Mouse (Mus musculus): ENCODE data around the gene Stam2. TPM values are rescaled to one million over a fixed set of nuclear protein-coding genes. Genes with fewer than 3 reads are reported as not detected.

Gene Stam2
- polyA plus RNA-seq, 1 experiment from 2014 or later: 9.9 TPM

DNA sequence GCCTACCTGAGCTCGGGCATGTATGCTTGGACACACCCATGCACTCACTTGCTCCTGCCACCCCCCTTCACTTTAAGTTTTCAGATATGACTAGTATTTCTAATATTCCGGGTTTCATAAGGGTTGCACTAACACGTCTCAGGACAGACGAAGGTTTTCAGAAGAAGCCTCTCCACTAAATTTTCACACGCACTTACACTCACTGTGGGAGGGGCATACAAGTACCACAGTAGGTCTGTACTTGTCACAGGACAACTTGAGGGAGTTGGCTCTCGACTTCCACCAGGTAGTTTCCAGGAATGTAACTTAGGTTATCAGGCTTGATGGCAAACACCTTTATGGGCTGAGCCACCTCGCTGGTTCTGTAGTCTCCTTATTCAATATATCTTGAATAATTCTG, 8.4 kb downstream of the Stam2 start:
- no peak overlapping the region for H3K9ac ChIP-seq (replicated peaks)
- no peaks in the 10 kb centered on the region for H3K27me3 ChIP-seq (ENCODE audit: insufficient read depth, low read length)
- WGBS (ENCODE audit: insufficient replicate concordance): 80% methylated on average over 7 of the region's 7 CpGs
- H3K4me3 ChIP-seq (ENCODE audit: low read depth, low read length): no peak overlapping the region
- no peaks in the 10 kb centered on the region for H3K36me3 ChIP-seq (replicated peaks; ENCODE audit: insufficient read depth, low read length)
- ATAC-seq: no peak
- H3K4me2 ChIP-seq (ENCODE audit: low read depth, low read length): no peak overlapping the region
- no peak for DNase-seq
- TF ChIP-seq CTCF (IDR thresholded peaks at IDR 0.05; ENCODE audit: low read depth) (no peak), EP300 (IDR thresholded peaks at IDR 0.05; ENCODE audit: low read depth) (no peak)
- H3K27ac ChIP-seq (ENCODE audit: low read depth): no peak overlapping the region
- H3K9me3 ChIP-seq (ENCODE audit: low read length): no peaks in the 10 kb centered on the region
- H3K4me1 ChIP-seq (ENCODE audit: insufficient read depth): no peaks in the 10 kb centered on the region

DNA sequence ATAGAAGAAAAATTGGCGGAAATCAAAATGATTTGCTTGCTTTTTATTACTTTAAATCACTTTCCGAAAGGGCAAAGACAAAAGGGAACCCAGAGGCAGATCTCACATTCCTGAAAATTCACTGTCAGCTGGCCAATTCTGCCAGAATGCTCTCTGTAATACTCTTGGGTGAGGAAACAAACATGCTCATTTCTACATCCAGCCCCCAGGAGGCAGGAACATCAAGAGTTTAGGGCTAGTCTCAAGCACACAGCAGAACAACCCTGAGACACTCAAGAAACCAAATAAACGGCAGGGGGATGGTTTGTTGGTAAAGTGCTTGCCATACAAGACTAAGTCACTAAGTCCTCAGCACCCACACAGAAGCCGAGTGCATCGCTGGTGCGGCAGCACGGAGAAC, 9.5 kb downstream of the Stam2 start:
- Histone ChIP-seq H3K9me3 (ENCODE audit: low read length) (no peaks in the 10 kb centered on the region), H3K4me2 (ENCODE audit: low read depth, low read length) (no peak overlapping the region), H3K27ac (ENCODE audit: low read depth) (no peak overlapping the region), H3K4me1 (ENCODE audit: insufficient read depth) (no peaks in the 10 kb centered on the region), H3K36me3 (replicated peaks; ENCODE audit: insufficient read depth, low read length) (no peaks in the 10 kb centered on the region), H3K9ac (replicated peaks) (no peak overlapping the region), H3K4me3 (ENCODE audit: low read depth, low read length) (no peak overlapping the region), H3K27me3 (ENCODE audit: insufficient read depth, low read length) (no peaks in the 10 kb centered on the region)
- WGBS (ENCODE audit: insufficient replicate concordance): 84% methylated on average over 7 of the region's 7 CpGs
- TF ChIP-seq EP300 (IDR thresholded peaks at IDR 0.05; ENCODE audit: low read depth): no peak
- TF ChIP-seq CTCF (IDR thresholded peaks at IDR 0.05; ENCODE audit: low read depth): no peak
- ATAC-seq (no peak), DNase-seq (no peak)

DNA sequence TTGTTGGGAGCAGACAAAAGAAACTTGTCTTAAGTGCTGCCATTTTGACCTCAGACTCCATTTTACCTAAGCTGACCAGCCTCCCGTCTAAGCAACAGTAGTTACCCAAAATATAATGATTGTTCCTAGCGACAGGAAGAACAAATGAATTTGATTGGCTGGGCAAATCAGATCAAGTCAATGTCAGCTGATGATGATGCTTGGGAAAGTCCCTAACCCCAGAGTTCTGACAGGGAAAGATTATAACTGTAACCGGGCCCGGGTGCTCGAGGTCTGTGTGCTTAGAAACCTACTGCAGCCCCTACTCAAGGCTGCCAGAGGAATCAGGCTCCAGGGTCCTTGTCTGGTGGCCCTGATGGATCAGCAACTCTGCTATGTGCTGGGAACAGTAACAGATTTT, 10.1 kb downstream of the Stam2 start:
- ATAC-seq: no peak
- 86% methylated on average over 5 of the region's 5 CpGs for WGBS (ENCODE audit: insufficient replicate concordance)
- H3K4me1 ChIP-seq (ENCODE audit: insufficient read depth): no peaks in the 10 kb centered on the region

DNA sequence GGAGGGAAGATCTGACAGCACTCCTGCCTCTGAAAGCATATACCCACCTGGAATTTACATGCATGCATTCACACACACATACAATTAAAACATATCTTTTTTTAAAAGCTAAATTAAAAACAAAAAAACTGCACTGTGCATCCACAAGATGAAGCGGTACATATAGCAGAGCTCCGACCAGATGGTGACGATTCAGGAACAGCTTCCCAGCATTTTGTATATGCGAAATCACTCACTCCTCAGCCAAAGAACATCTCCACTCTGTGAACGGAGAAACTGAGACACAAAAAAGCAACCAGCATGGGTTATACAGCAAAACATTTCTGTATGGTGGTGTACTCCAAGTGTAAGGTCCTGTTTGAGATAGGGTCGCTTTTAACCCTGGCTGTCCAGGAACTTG, 11.2 kb downstream of the Stam2 start:
- Histone ChIP-seq H3K27me3 (ENCODE audit: insufficient read depth, low read length) (no peaks in the 10 kb centered on the region), H3K4me2 (ENCODE audit: low read depth, low read length) (no peak overlapping the region), H3K4me1 (ENCODE audit: insufficient read depth) (no peaks in the 10 kb centered on the region), H3K4me3 (ENCODE audit: low read depth, low read length) (no peak overlapping the region), H3K27ac (ENCODE audit: low read depth) (no peak overlapping the region), H3K9ac (replicated peaks) (no peak overlapping the region), H3K9me3 (ENCODE audit: low read length) (no peaks in the 10 kb centered on the region), H3K36me3 (replicated peaks; ENCODE audit: insufficient read depth, low read length) (no peaks in the 10 kb centered on the region)
- WGBS (ENCODE audit: insufficient replicate concordance): 85% methylated on average over 6 of the region's 6 CpGs
- TF ChIP-seq EP300 (IDR thresholded peaks at IDR 0.05; ENCODE audit: low read depth): no peak
- TF ChIP-seq CTCF (IDR thresholded peaks at IDR 0.05; ENCODE audit: low read depth): no peak
- ATAC-seq (no peak), DNase-seq (no peak)

More for the DNA sequence above, 10.1 kb downstream of the Stam2 start:
- no peak overlapping the region for H3K9ac ChIP-seq (replicated peaks)
- H3K4me3 ChIP-seq (ENCODE audit: low read depth, low read length): no peak overlapping the region
- no peaks in the 10 kb centered on the region for H3K36me3 ChIP-seq (replicated peaks; ENCODE audit: insufficient read depth, low read length)
- DNase-seq: no peak
- no peak for TF ChIP-seq CTCF (IDR thresholded peaks at IDR 0.05; ENCODE audit: low read depth)
- TF ChIP-seq EP300 (IDR thresholded peaks at IDR 0.05; ENCODE audit: low read depth): no peak
- H3K27me3 ChIP-seq (ENCODE audit: insufficient read depth, low read length): no peaks in the 10 kb centered on the region
- no peak overlapping the region for H3K27ac ChIP-seq (ENCODE audit: low read depth)
- no peaks in the 10 kb centered on the region for H3K9me3 ChIP-seq (ENCODE audit: low read length)
- H3K4me2 ChIP-seq (ENCODE audit: low read depth, low read length): no peak overlapping the region

DNA sequence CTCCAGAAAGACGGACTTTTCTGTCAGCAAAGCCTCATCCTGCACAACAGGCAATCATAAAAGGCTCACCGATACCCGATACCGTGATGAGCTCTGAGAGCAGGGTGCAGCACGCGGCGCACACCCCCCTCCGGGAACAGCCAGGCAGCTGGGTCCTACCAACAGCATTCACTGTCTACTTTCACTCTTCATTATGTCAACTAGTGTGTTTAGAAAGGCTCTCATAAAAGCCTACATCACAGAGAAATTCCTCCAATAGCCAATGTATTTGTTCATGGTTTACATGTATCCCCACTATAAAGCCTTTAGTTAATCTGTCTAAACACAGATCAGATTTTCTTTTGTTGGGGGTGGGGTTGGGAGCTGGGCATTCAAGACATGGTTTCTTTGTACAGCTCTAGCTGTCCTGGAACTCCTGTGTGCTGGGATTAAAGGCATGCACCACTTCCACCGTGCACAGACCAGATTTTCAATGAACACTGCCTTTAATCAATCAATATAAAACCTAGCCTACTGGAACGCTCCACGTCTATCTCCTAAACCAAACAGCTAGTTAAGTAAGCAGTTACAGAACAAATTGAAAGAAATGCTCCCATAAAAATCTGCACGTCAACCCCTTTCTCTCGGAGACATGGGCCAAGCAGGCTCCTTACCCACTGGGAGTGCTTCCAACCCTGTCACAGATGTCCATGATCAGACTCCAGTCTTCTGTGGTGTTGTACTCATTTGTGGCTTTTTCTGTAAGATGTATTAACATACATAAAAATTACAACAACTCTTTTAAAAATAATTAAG, 21.7 kb downstream of the Stam2 start:
- no peak for TF ChIP-seq CTCF (IDR thresholded peaks at IDR 0.05; ENCODE audit: low read depth)
- TF ChIP-seq EP300 (IDR thresholded peaks at IDR 0.05; ENCODE audit: low read depth): no peak
- DNase-seq (no peak), ATAC-seq (no peak)
- no peak overlapping the region for H3K27ac ChIP-seq (ENCODE audit: low read depth)
- H3K9me3 ChIP-seq (ENCODE audit: low read length): no peaks in the 10 kb centered on the region
- 0 out of 2 replicates have a peak, but pooled peaks cover 4% of the 10 kb centered on the region for H3K36me3 ChIP-seq (replicated peaks; ENCODE audit: insufficient read depth, low read length)
- H3K9ac ChIP-seq (replicated peaks): no peak overlapping the region
- no peak overlapping the region for H3K4me3 ChIP-seq (ENCODE audit: low read depth, low read length)
- H3K27me3 ChIP-seq (ENCODE audit: insufficient read depth, low read length): no peaks in the 10 kb centered on the region
- WGBS (ENCODE audit: insufficient replicate concordance): 79% methylated on average over 13 of the region's 13 CpGs
- no peak overlapping the region for H3K4me2 ChIP-seq (ENCODE audit: low read depth, low read length)
- H3K4me1 ChIP-seq (ENCODE audit: insufficient read depth): no peaks in the 10 kb centered on the region

DNA sequence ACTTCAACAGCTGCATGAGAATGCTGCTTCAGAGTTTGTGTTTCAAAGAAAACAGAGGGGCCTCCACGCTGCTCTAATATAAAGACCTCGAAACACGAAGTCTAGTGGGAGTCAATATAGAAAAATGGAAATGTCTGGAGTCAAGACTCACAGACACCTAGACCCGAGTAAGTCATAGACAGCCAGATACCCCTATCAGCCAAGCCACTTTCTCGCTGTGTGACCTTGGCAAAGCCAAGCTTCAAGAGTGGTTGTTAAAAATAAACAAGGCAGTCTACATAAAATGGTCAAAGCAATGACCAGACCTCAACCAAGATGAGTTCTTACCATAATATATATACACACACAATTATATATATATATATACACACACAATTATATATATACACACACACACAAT, 25.0 kb downstream of the Stam2 start:
- ATAC-seq (no peak), DNase-seq (no peak)
- no peak overlapping the region for H3K27ac ChIP-seq (ENCODE audit: low read depth)
- H3K9me3 ChIP-seq (ENCODE audit: low read length): no peaks in the 10 kb centered on the region
- WGBS (ENCODE audit: insufficient replicate concordance): 87% methylated on average over 5 of the region's 5 CpGs
- TF ChIP-seq CTCF (IDR thresholded peaks at IDR 0.05; ENCODE audit: low read depth): no peak
- TF ChIP-seq EP300 (IDR thresholded peaks at IDR 0.05; ENCODE audit: low read depth): no peak
- H3K4me3 ChIP-seq (ENCODE audit: low read depth, low read length): no peak overlapping the region
- H3K27me3 ChIP-seq (ENCODE audit: insufficient read depth, low read length): no peaks in the 10 kb centered on the region
- no peak overlapping the region for H3K9ac ChIP-seq (replicated peaks)
- H3K36me3 ChIP-seq (replicated peaks; ENCODE audit: insufficient read depth, low read length): peaks cover 29% of the 10 kb centered on the region
- no peaks in the 10 kb centered on the region for H3K4me1 ChIP-seq (ENCODE audit: insufficient read depth)
- no peak overlapping the region for H3K4me2 ChIP-seq (ENCODE audit: low read depth, low read length)

Measured in liver, postnatal 0 days (tissue).